Mouse (Mus musculus) forebrain, embryonic 12.5 days (tissue): ENCODE data around the gene Ppig. TPM values are rescaled to one million over a fixed set of nuclear protein-coding genes. Genes with fewer than 3 reads are reported as not detected.
A peak's percentile ranks its signal among the peaks of the same experiment; 100 is the strongest.

Source experiments
- ATAC-seq: fragments of 200-750 bp; cut with Nextera tagmentation; 2 replicates; pipeline ENCODE4 v1.8.0; 2017; ENCODE audit warnings: moderate TSS enrichment; ENCODE audit not compliant: low FRiP score
- H3K27ac ChIP-seq: fragments of 300-500 bp; sonication (generic); 2 replicates; pipeline ENCODE4 v1.5.1; 2016; ENCODE audit warnings: mild to moderate bottlenecking
- H3K27me3 ChIP-seq: fragments of 300-500 bp; sonication (generic); 2 replicates; pipeline ENCODE4 v1.6.1; 2016; ENCODE audit warnings: mild to moderate bottlenecking
- H3K36me3 ChIP-seq: fragments of 300-500 bp; sonication (generic); replicated peaks from 2 replicates; pipeline ENCODE4 v1.6.1; 2016; ENCODE audit warnings: mild to moderate bottlenecking
- H3K4me1 ChIP-seq: fragments of 300-500 bp; sonication (generic); 2 replicates; pipeline ENCODE4 v1.6.1; 2016
- H3K4me2 ChIP-seq: fragments of 300-500 bp; sonication (generic); 2 replicates; pipeline ENCODE4 v1.6.1; 2016; ENCODE audit warnings: mild to moderate bottlenecking, moderate library complexity
- H3K4me3 ChIP-seq: fragments of 300-500 bp; sonication (generic); replicated peaks from 2 replicates; pipeline ENCODE4 v1.5.1; 2016; ENCODE audit warnings: mild to moderate bottlenecking
- H3K9ac ChIP-seq: fragments of 300-500 bp; sonication (generic); 2 replicates; pipeline ENCODE4 v1.6.1; 2016; ENCODE audit warnings: mild to moderate bottlenecking
- H3K9me3 ChIP-seq: fragments of 300-500 bp; sonication (generic); 2 replicates; pipeline ENCODE4 v1.6.1; 2016
- WGBS: fragments of 180-500 bp; shearing (Covaris S2); methylation state at CpG from one replicate; pipeline ENCODE4 v1.1.7; 2016; 5-methylcytosine and 5-hydroxymethylcytosine counted together
- polyA plus RNA-seq: library from polyadenylated mRNA; unstranded; fragments of >200 nt; fragmentation: Nextera tagmentation; extraction: Ambion mirVana; gene quantifications from 2 replicates; pipeline ENCODE4 v1.2.1, GENCODE M21; 2016

The Ppig gene
- polyA plus RNA-seq, 1 experiment from 2014 or later: 178 TPM

DNA sequence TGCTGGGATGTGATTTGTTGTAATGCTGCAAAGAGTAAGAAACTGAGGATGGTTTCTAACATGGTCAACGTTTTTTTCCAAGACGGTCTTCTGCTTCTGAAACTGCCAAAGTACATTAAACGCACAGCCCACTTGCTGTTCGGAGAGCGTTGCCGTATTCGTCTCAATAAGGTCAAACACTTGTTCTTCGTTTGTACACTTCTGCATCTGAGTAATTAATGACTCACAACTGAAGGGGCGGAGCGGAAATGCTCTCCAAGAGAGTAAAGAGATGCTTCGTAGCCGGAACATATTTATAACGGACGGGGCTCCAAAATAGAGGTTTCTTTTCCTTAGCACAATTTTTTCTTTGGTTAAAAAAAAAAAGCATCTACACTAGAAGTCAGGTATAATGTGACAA lies 10.2 kb upstream of the Ppig start:
- 86% methylated on average over 14 of the region's 14 CpGs for WGBS
- Histone ChIP-seq H3K27me3 (peaks cover 4% of the 10 kb centered on the region; the same call in 1 of the 2 replicates), H3K27ac (no peak overlapping the region), H3K36me3 (peaks cover 17% of the 10 kb centered on the region; the same call in 1 of the 2 replicates), H3K9me3 (no peaks in the 10 kb centered on the region), H3K9ac (no peak overlapping the region), H3K4me1 (peaks cover 5% of the 10 kb centered on the region), H3K4me2 (no peak overlapping the region), H3K4me3 (no peak overlapping the region)
- no peak for ATAC-seq

DNA sequence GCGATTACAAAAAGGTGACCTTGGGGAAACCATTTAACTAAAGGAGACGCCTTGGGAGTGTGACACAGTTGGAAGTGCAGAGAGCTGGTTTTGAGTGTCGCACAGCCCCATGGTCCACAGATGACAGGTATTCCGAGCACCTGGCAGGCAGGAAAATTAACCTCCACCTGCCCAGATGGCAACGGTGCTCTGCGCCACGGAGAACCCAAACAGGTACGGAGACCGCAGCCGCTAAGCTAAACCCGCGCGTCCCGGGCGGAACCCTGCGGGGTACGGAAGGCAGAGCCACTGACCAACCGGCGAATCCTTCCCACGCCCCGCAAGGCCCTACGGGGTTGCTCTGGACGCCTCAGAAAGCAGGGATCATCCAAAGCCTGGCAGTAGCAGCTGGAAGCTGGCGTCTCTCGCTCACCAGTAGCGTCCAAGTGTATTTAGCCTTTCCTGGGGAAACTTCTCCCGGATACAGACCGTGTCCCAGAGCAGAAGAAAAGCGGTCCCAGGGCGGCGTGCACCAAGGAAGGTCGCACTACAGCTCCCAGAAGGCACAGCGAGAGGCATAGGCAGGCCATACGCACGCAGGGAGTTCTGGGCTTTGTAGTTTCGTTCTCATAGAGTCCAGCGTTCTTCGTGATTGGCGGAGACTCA lies 9.2 kb upstream of the Ppig start, which contains the start of gene Fastkd1:
Gene Fastkd1, minus strand, starts transcription at position 536 of the 645 bp plus-strand sequence.
- peak within 1 kb of the TSS; percentile 78 for H3K4me3 ChIP-seq
- peak within 1 kb of the TSS; percentile 63 for H3K4me2 ChIP-seq
- H3K27ac ChIP-seq: no peak within 1 kb of the TSS
- H3K27me3 ChIP-seq: peaks cover 4% of the 10 kb centered on the region
- H3K9ac ChIP-seq: peak within 1 kb of the TSS; percentile 69
- no peaks in the 10 kb centered on the region for H3K9me3 ChIP-seq
- ATAC-seq: peak; percentile 99
- 0 out of 2 replicates have a peak, but pooled peaks cover 13% of the 10 kb centered on the region for H3K36me3 ChIP-seq
- under 1% methylated on average over 39 of the region's 39 CpGs for WGBS
- H3K4me1 ChIP-seq: peaks cover 5% of the 10 kb centered on the region

DNA sequence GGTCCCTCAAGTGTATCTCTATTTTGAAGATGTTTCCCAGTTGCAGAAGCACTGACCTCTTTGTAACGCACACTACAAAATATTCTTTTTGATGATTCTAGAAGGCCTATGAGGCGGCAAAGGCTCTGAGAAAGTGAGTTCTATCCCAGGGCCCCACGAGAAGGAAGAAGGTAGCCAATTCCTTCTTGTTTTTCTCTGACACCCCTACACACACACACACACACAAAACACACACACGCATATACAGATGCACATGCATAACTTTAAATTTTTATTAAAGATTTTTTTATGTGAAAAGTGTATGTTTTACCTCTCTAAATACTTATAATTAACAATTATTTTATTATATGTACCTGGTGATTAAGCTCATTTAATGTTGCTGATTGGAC lies 8.7 kb upstream of the Ppig start:
- peaks cover 4% of the 10 kb centered on the region for H3K27me3 ChIP-seq
- 41% methylated on average over 4 of the region's 4 CpGs for WGBS
- ATAC-seq: no peak
- H3K4me3 ChIP-seq: peak overlapping the region; percentile 78
- 0 out of 2 replicates have a peak, but pooled peaks cover 13% of the 10 kb centered on the region for H3K36me3 ChIP-seq
- no peaks in the 10 kb centered on the region for H3K9me3 ChIP-seq
- peaks cover 5% of the 10 kb centered on the region for H3K4me1 ChIP-seq
- no peak overlapping the region for H3K27ac ChIP-seq
- H3K9ac ChIP-seq: no peak overlapping the region
- peak overlapping the region; percentile 63 for H3K4me2 ChIP-seq

DNA sequence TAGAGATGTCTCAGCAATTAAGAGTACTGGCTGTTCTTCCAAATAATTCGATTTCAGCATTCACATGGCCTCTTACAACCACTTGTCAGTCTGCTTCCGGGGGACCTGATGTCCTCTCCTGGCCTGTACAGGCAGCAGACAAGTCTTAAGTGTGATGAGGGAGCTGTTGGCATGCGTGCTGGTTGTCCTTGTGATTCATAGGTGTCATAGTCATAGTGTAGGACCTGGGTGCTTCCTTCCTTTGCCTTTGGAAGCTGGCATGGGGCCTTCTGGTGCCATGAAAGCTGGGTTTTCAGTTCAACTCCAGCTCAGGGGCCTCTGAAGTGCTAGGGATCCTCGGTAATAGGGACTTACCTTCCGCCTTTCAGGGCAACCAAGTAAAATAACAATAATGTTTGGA lies 8.2 kb upstream of the Ppig start:
- H3K4me1 ChIP-seq: peaks cover 5% of the 10 kb centered on the region
- ATAC-seq: no peak
- H3K9ac ChIP-seq: no peak overlapping the region
- no peak overlapping the region for H3K4me2 ChIP-seq
- H3K36me3 ChIP-seq: 0 out of 2 replicates have a peak, but pooled peaks cover 11% of the 10 kb centered on the region
- WGBS: 84% methylated on average over 5 of the region's 5 CpGs
- peaks cover 8% of the 10 kb centered on the region for H3K27me3 ChIP-seq
- no peak overlapping the region for H3K27ac ChIP-seq
- H3K9me3 ChIP-seq: no peaks in the 10 kb centered on the region
- H3K4me3 ChIP-seq: no peak overlapping the region

DNA sequence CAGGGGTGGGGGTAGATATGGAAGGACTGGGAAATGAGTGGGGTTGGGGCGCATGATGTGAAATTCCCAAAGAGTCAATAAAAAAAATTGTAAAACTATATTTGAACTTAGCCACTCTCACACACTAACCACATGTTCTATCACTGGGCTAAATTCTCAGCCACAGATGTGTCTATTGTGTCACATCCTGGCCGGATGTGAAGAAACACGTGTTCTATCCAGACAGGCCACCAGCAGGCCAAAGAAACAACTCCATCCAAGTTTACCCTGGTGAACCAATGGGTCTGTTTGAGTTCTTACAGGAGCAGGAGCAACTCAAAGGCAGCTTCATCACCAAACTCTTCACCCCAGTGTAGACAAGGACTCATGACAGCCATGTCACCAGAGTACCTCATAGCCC lies 5.9 kb upstream of the Ppig start:
- peaks cover 28% of the 10 kb centered on the region for H3K27me3 ChIP-seq
- H3K36me3 ChIP-seq: no peaks in the 10 kb centered on the region
- no peak overlapping the region for H3K9ac ChIP-seq
- no peaks in the 10 kb centered on the region for H3K9me3 ChIP-seq
- no peak for ATAC-seq
- no peak overlapping the region for H3K27ac ChIP-seq
- 86% methylated on average over 3 of the region's 3 CpGs for WGBS
- peaks cover 5% of the 10 kb centered on the region for H3K4me1 ChIP-seq
- no peak overlapping the region for H3K4me2 ChIP-seq
- no peak overlapping the region for H3K4me3 ChIP-seq

DNA sequence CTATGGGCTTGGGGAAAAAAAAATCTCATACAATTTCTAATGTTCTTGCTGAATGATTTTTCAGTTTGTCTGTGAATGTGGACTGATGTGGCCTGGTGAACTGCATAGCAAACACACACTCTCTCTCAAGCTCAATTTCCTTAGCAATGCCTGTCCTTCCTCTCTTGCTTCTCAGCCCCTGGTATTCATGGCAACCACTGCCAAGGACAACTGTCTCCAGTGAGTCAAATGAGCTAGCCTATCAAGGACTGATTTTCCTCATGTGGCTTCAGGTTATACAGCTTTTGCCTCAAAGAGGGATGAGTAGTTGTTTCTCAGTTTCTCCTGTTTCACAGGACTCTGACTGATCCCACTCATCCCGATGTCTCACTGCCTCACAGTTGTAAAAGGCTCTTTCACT lies 3.2 kb upstream of the Ppig start:
- no peaks in the 10 kb centered on the region for H3K36me3 ChIP-seq
- peaks cover 28% of the 10 kb centered on the region for H3K27me3 ChIP-seq
- no peaks in the 10 kb centered on the region for H3K9me3 ChIP-seq
- H3K4me2 ChIP-seq: no peak overlapping the region
- H3K4me1 ChIP-seq: peaks cover 5% of the 10 kb centered on the region
- H3K4me3 ChIP-seq: no peak overlapping the region
- no peak overlapping the region for H3K27ac ChIP-seq
- no peak for ATAC-seq
- no peak overlapping the region for H3K9ac ChIP-seq
- 74% methylated on average over 1 of the region's 1 CpGs for WGBS

DNA sequence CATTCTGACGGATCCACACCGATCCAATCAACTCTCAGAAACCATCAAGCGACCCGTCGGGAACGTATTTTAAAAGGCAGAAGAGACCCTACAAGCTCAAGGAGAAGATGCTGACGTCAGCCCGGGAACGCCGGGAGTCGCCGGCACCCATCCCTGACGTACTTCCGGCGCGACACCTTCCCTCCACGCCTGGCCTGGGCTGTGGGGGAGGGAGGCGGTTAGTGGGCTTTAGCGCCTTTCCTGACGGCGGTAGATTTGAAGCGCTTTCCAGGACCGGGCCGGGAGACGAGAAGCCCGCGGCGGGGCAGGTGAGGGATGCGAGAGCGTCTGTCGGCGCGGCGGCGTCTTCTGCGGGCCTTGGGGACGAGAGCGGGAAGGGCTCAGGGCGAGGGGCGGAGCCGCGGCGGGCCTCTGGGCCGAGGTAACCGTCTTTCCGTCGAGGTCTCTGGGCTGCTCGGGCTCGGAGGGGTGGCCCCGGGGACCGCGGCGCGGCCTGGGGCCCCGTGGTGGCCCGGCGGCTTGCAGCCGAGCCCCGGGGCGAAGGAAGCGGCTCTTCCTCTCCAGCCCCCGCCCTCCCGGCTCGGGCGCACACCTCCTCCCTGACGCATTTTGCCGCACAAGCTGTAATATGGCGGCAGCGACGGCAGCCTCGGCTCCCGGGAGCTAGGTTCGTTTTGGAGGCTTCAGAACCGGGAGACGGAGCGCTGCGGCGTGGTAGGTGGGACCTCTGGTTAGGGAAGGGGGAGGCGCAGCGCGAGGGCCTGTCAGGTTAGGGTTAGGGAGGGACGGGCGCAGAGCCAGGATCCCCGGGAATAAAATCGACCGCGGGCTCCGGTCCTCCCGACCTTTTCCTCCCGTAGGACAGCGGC lies 539 bp downstream of the Ppig start:
- H3K27ac ChIP-seq: peak overlapping the region; percentile 82
- H3K27me3 ChIP-seq: peaks cover 24% of the 10 kb centered on the region
- peak overlapping the region; percentile 80 for H3K4me2 ChIP-seq
- no peaks in the 10 kb centered on the region; the same call in 1 of the 2 replicates for H3K36me3 ChIP-seq
- peaks cover 9% of the 10 kb centered on the region for H3K4me1 ChIP-seq
- peak; percentile 97 for ATAC-seq
- peak overlapping the region; percentile 95 for H3K4me3 ChIP-seq
- H3K9me3 ChIP-seq: no peaks in the 10 kb centered on the region
- H3K9ac ChIP-seq: peak overlapping the region; percentile 90
- under 1% methylated on average over 71 of the region's 91 CpGs for WGBS

DNA sequence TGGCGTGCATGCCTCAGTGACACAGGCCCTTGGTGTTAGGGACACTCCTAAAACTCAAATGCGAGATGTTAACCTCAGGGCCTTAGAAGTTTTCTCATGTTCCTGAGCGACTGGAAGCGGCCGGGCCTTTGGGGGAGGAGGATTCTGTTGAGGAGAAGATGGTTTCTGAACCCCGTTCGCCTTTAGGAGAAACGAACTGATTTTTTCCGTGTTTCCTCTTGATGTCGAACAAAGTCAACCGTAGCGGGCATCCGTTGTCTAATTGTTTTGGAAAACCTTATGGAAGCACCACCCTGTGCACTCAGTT lies 1.1 kb downstream of the Ppig start:
- Histone ChIP-seq H3K27me3 (peaks cover 24% of the 10 kb centered on the region), H3K27ac (0 out of 2 replicates have a peak overlapping the region, but pooled peaks have one; percentile 82), H3K4me2 (peak overlapping the region; percentile 80), H3K36me3 (no peaks in the 10 kb centered on the region; the same call in 1 of the 2 replicates), H3K9ac (peak overlapping the region; percentile 90), H3K4me1 (peaks cover 9% of the 10 kb centered on the region), H3K4me3 (peak overlapping the region; percentile 95), H3K9me3 (no peaks in the 10 kb centered on the region)
- no peak for ATAC-seq
- under 1% methylated on average over 13 of the region's 13 CpGs for WGBS

DNA sequence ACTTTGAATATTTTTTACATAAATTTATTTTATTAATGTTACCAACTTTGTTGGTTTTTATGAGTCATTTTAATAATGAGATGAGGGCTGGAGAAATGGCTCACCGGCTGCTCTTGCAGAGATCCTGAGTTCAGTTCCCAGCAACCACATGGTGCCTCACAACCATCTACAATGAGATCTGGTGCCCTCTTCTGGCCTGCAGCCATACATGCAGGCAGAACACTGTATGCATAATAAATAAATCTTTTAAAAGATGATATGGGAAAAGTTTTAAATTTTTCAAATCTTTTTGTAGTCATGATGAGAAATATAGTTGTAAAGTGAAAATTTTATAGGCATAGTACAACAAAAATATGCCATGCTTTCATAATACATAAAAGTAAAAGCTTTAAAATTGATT lies 22.7 kb downstream of the Ppig start:
- H3K9ac ChIP-seq: no peak overlapping the region
- 95% methylated on average over 1 of the region's 1 CpGs for WGBS
- H3K27me3 ChIP-seq: no peaks in the 10 kb centered on the region
- ATAC-seq: no peak
- no peak overlapping the region for H3K4me3 ChIP-seq
- no peaks in the 10 kb centered on the region for H3K9me3 ChIP-seq
- H3K27ac ChIP-seq: no peak overlapping the region
- no peak overlapping the region for H3K4me2 ChIP-seq
- H3K4me1 ChIP-seq: no peaks in the 10 kb centered on the region
- peaks cover 65% of the 10 kb centered on the region for H3K36me3 ChIP-seq

DNA sequence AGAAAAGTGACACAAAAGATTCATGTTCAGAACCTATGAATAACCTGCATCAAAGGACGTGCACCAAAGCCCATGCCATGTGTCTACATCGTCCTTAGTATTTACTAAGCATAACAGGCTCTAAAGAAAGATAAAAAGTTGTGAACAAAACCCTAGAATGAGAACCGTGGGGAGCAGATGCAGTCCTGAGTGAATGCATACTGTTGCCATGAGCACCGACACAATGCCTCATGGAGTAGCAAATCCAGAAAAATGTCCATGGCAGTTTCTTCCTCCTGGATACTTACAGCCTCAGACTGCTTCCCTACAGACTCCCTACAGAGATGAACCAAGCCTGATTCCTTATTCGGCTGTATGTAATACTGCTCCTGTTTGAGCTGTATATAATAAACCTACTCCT lies 38.6 kb downstream of the Ppig start:
- H3K4me1 ChIP-seq: peaks cover 3% of the 10 kb centered on the region; the same call in 1 of the 2 replicates
- no peak overlapping the region for H3K27ac ChIP-seq
- H3K27me3 ChIP-seq: no peaks in the 10 kb centered on the region
- no peaks in the 10 kb centered on the region for H3K9me3 ChIP-seq
- H3K36me3 ChIP-seq: no peaks in the 10 kb centered on the region
- 57% methylated on average over 5 of the region's 5 CpGs for WGBS
- H3K4me3 ChIP-seq: no peak overlapping the region
- ATAC-seq: no peak
- no peak overlapping the region for H3K9ac ChIP-seq
- H3K4me2 ChIP-seq: no peak overlapping the region

DNA sequence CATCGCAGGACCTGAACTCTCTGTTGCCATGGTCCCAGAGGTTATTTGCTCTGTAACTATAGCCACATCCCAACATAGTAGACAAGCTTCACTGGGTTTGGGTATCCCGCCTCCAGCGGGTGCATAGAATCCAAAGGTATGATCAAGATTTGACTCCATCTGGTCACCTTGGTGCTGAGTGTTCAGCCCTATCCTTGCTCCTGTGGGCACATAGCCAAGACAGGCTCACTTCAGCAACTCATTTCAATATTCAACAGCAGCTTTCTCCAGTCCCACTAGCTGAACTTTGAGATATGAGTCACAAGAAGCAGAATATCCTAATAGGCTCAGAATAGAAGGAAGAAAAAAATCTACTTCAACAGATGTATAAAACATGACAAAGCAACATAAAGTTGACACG lies 41.0 kb downstream of the Ppig start:
- Histone ChIP-seq H3K9ac (no peak overlapping the region), H3K4me1 (peaks cover 3% of the 10 kb centered on the region; the same call in 1 of the 2 replicates), H3K4me3 (no peak overlapping the region), H3K4me2 (no peak overlapping the region), H3K27ac (no peak overlapping the region), H3K27me3 (no peaks in the 10 kb centered on the region), H3K36me3 (no peaks in the 10 kb centered on the region), H3K9me3 (no peaks in the 10 kb centered on the region)
- ATAC-seq: no peak
- 83% methylated on average over 4 of the region's 4 CpGs for WGBS

DNA sequence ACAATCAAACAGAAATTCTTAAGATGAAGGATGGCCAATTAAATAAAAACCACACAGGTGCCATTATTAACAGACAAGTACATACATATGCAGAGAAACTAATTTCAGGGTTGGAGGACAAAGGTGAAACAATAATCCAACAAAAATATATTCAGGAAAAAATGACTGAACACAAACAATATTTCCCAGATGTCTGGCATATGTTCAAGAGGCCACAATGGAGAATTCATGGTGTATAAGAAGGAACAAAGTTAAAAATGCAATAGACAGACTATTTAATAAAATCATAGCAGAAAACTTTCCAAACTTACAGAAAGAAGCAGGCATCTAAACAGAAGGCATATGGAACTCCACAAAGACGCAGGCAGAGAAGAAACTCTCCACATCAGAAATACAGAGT lies 42.4 kb downstream of the Ppig start:
- H3K9ac ChIP-seq: no peak overlapping the region
- H3K27ac ChIP-seq: no peak overlapping the region
- H3K36me3 ChIP-seq: no peaks in the 10 kb centered on the region
- no peak for ATAC-seq
- H3K9me3 ChIP-seq: no peaks in the 10 kb centered on the region
- H3K27me3 ChIP-seq: no peaks in the 10 kb centered on the region
- 94% methylated on average over 1 of the region's 1 CpGs for WGBS
- H3K4me1 ChIP-seq: peaks cover 3% of the 10 kb centered on the region; the same call in 1 of the 2 replicates
- no peak overlapping the region for H3K4me3 ChIP-seq
- H3K4me2 ChIP-seq: no peak overlapping the region
